Mouse (Mus musculus): ENCODE measurements around the gene Asb6.

Gene Asb6

GRCm38 (mm10) chr2:30830283-30830795, at the start of gene Asb6:
Asb6 (minus strand) TSS chr2:30830333.
- no peak for DNase-seq

- DNase-seq, result no peak
Observed at GRCm38 (mm10) chr2:30879481-30879880, 49.3 kb upstream of the Asb6 start.

- DNase-seq, result no peak
Observed at GRCm38 (mm10) chr2:30875621-30876432, 45.7 kb upstream of the Asb6 start.

- no peak for DNase-seq
Observed at GRCm38 (mm10) chr2:30875096-30875495, 45.0 kb upstream of the Asb6 start.

GRCm38 (mm10) chr2:30874445-30874844, 44.3 kb upstream of the Asb6 start:
- DNase-seq, result no peak

GRCm38 (mm10) chr2:30872669-30873068, 42.5 kb upstream of the Asb6 start:
- DNase-seq, result no peak

GRCm38 (mm10) chr2:30870863-30871262, 40.7 kb upstream of the Asb6 start:
- DNase-seq, result no peak

- no peak for DNase-seq
Observed at GRCm38 (mm10) chr2:30865426-30865825, 35.3 kb upstream of the Asb6 start.

GRCm38 (mm10) chr2:30864968-30865381, 34.8 kb upstream of the Asb6 start:
- DNase-seq, result no peak

- DNase-seq, result no peak
Observed at GRCm38 (mm10) chr2:30863574-30863973, 33.4 kb upstream of the Asb6 start.

GRCm38 (mm10) chr2:30862081-30862480, 31.9 kb upstream of the Asb6 start:
- no peak for DNase-seq

GRCm38 (mm10) chr2:30859782-30860181, 29.6 kb upstream of the Asb6 start:
- no peak for DNase-seq

GRCm38 (mm10) chr2:30857076-30857475, 26.9 kb upstream of the Asb6 start:
- DNase-seq, result no peak

GRCm38 (mm10) chr2:30852771-30853313, 22.7 kb upstream of the Asb6 start:
- DNase-seq, result no peak

GRCm38 (mm10) chr2:30850581-30850980, 20.4 kb upstream of the Asb6 start:
- DNase-seq, result no peak

- DNase-seq, result no peak
Observed at GRCm38 (mm10) chr2:30848184-30848583, 18.1 kb upstream of the Asb6 start.

GRCm38 (mm10) chr2:30846723-30847122, 16.6 kb upstream of the Asb6 start:
- DNase-seq, result no peak

GRCm38 (mm10) chr2:30846236-30846635, 16.1 kb upstream of the Asb6 start:
- no peak for DNase-seq

GRCm38 (mm10) chr2:30845152-30846070, 15.3 kb upstream of the Asb6 start:
- DNase-seq, result no peak

GRCm38 (mm10) chr2:30842615-30843014, 12.5 kb upstream of the Asb6 start:
- no peak for DNase-seq

GRCm38 (mm10) chr2:30836238-30836990, 6.3 kb upstream of the Asb6 start:
- no peak for DNase-seq

- DNase-seq, result no peak
Observed at GRCm38 (mm10) chr2:30834373-30835022, 4.4 kb upstream of the Asb6 start, which contains the start of gene Prrx2. Prrx2 (plus strand) TSS chr2:30834972.

Measured in thymus, adult 18-20 months (tissue).